Mouse (Mus musculus): Measurements from ENCODE around the gene Gcnt2.
"Not testable (repeated sequence)": the region's sequence is repeated elsewhere in the genome, so short reads cannot be mapped to it uniquely, and the experiment has no call there.

Gene Gcnt2

DNA sequence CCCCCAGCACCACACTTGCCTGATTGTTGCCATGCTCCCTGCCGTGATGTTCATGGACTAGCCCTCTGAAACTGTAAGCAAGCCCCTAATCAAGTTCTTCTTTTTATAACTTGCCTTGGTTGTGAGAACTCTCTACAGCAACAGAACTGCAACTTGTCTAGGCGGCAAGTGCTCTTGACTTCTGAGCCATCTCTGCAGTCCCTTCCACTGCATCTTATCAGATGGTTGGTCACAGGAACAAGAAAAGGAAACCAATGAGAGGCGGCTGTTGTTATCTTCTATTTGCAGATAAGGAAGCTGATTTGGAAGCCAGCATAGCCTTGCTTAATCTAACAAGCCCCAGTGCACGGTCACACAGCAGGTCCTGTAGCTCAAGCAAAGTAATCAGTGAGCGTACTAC lies 14.5 kb downstream of the Gcnt2 start:
- no peak for DNase-seq (ENCODE audit: low spot score in 2 of 2)

DNA sequence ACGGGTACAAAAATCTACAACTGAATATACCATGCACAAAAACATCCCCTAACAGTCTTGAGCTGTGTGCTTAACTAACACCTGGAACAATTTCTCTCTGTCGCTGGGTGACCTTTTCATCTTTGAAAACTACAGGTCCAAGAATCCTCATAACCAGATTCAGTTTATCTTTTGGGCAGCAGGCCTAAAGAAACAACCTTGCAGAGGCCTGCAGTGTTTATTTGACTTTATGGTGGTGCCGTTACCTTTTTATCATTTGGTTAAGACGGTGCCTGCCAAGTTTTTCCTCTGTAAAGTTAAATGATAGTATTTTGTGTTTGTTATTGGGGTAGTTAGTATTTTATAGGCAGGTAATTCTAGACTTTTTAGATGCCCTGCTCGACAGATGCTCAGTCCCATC lies 15.9 kb downstream of the Gcnt2 start:
- DNase-seq (ENCODE audit: low spot score in 2 of 2): no peak

DNA sequence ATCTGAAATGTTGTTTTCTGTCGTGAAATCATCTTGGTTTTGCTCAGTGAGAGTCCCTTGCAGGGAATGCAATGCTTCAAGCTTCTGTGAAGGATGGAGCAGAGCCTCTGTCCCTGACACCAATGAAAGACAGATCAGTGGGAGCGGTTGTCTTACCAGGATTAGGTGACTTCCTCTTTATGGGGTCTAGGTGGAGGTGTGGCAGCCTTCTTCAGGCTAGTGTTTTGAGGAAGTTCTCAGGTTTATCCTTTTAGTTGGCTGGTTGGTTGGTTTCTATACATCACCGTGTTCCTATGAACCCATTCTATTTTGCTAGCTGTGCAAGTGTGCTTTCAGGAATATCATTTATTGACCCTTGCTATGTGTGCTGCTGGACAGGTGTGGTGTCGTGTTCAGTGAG lies 18.0 kb downstream of the Gcnt2 start:
- DNase-seq (ENCODE audit: low spot score in 2 of 2): no peak

DNA sequence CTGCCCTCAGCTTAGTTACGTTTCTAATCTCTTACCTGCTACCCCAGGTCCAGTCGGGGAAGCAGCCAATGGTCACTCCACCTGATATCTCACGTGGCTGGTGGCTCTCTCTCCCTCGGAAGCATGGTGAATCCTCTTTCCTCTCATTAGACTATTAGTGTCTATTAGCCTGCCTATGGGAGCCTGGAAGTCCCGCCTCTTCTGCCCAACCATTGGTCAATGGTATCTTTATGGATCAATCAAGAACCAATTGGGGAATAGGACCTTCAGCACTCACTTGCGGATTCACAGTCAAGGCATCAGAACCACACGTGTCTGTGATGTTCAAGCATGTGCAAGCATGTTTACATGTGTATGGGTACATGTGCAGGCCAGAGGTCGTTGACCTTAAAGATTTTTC lies 21.0 kb downstream of the Gcnt2 start:
- DNase-seq (ENCODE audit: low spot score in 2 of 2): no peak

DNA sequence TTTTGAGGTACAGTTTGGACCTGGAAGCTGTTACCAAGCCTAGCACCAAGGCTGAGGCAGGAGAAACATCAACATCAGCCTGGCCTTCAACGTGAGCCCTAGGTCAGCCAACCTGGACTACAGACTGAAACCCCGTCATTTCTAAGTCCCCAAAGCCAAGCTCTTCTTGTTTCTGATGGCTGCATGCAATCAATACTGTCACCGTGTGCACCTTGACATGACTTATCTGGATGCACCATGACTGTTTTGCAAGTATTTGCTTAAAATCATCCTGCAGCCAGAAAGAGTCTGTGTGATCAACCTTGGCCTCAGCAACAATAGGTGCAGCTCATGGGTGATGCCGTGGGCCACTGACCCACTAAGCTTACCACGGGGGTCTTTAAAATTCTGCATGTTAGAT lies 23.1 kb downstream of the Gcnt2 start:
- no peak for DNase-seq (ENCODE audit: low spot score in 2 of 2)

DNA sequence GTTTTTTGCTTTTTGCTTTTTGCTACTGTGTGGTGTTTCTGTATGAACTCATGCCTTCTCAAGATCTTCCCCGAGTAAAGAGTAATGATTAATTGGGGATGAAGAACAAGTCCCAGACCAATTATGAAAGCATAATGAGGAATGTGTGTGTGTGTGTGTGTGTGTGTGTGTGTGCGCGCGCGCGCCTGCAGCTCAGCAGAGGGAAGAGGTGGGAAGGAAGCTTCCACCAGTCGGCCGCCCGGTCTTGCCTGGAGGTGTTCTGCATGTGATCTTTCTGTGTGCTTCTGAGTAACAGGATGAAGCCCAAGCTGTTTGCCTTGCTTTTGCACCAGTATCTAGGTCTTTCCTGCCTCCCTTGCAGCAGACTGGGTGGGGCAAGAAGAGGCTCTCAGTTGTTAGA lies 24.3 kb downstream of the Gcnt2 start:
- DNase-seq (ENCODE audit: low spot score in 2 of 2): no peak

DNA sequence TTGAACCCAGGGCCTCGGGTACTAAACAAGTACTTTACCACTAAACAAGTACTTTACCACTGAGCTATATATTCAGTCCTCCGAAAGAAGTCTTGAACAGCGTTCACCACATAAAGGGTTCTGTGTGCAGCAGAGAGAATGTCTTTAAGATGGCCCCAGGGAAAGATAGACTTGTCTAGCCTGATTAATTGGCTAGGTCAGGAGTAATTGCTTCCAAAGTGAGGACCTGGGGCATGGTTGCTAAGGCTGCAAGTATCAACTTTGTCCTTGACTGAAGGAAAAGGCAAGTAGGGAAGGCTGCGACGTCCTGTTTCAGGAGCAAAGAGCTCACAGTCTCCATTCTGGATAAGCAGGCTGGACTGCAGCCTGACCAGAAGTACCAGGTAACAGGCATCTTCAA lies 25.3 kb downstream of the Gcnt2 start:
- DNase-seq (ENCODE audit: low spot score in 2 of 2): no peak

DNA sequence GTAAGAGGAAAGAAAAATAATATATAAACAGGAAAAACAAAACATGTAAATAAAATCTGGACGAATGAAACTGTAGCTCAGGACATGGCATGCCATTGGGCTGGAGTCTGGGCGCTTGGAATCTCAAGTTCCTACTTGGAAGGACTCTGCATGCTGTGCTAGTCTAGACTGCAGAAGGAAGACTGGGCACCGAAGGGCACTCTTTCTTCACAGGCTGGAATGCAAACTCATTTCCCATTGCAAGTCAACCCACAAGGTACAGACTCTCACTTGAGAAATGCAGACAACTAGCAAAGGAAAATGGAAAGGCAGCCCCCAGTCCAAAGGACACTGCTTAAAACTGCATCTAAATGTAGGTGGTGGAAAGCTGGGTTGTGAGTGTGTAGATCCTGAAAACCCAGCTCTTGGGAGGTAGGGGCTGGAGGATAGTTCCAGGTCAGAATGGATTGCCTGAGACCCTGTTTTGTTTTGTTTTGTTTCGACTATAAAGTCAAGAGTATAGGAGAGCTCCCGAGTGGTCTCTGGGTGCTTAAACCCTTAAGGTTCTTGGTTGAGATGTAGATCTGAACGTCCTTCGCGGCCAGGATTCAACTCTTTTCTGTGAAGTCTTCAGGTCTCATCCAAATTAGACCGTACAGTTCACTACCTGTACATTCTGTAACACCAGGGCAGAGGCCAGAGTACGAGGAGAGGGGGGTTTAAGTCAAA lies 26.5 kb downstream of the Gcnt2 start:
- no peak for DNase-seq (ENCODE audit: low spot score in 2 of 2)

DNA sequence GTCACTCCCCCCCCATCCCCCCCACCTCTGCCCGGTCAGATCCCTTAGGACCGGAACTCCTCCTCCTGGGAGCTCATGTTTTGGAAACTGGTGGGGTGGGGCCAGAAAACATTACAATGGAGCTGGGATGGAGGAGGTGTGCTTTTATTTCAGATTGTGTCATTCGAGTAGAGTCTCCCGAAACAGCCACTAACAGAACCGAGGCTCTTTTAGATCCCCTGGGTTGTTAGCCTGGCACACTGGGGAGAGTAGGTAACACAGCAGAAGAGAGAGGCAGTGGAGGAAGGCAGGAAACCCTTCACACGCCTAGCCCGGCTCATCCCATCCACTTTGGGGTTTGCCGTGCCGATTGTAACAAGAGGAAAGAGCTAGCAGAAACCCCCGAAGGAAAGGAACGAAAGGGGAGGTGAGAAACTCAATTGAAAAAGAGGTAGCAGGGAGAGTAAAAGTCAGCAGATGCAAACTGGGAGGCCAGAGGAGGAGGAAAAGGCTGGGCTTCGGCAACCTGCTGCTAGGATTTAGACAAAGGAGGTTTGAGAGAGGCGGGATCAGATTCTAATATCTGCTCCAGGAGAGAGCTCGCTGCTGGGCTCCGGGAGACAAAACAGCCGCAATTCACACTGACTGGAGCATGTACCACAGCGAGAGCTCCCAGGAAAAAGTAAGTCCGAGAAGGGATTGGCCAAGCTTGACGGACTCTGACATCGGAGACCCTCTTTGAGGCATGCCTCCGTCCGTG lies 27.3 kb downstream of the Gcnt2 start:
- DNase-seq (ENCODE audit: low spot score in 2 of 2): no peak

DNA sequence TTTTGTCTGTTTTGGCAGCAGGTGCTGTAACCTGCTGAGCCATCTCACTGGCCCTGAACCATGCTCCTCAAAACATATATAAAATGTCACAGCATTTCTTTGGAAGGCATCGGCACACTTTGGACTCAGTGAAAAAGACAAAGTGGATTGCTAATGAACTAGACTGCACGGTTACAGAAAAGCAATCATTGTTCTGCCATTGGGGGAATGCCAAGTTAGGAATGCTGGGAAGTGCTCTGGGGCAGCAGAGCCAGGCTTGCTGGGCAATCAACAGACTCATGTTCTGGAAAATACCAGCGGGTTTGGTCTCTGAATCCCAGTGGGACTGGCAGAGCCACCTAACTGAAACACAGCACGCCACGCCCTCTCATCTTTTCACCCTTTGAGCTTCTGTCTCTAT lies 31.0 kb downstream of the Gcnt2 start:
- no peak for DNase-seq (ENCODE audit: low spot score in 2 of 2)

DNA sequence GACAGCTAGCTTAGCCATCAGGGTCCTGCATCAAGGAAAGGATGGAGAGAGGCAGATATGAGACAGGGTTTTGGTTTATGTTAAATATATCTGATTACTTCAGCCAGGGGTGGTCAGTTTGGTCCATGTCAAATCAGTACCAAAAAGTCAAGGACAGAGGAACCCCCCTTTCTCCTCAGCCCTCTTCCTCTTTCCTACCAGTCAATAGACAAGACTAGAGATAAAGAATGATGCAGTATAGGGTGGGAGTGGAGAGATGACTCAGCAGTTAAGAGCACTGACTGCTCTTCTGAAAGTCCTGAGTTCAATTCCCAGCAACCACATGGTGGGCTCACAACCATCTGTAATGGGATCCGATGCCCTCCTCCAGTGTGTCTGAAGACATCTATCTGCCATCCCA lies 31.8 kb downstream of the Gcnt2 start:
- DNase-seq (ENCODE audit: low spot score in 2 of 2): not testable (repeated sequence)

DNA sequence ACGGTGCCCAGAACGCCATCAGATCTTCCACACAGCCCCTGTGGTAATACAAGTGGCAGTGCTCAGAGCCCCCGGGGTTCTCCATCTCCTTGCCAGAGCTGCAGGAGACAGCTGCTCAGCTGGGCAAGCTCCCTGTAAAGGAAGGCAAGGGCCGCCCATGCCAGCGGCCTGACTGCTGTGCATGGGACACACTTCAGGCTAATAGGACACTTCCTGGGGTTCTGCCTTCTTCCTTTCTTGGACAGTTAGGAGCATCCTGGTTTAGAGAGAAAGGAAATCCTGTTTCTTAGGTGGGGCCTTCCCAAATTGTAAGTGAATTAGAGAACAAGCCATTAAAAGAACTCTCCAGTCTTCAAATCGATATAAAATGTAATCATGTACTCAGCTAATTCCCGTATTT lies 32.5 kb downstream of the Gcnt2 start:
- no peak for DNase-seq (ENCODE audit: low spot score in 2 of 2)

DNA sequence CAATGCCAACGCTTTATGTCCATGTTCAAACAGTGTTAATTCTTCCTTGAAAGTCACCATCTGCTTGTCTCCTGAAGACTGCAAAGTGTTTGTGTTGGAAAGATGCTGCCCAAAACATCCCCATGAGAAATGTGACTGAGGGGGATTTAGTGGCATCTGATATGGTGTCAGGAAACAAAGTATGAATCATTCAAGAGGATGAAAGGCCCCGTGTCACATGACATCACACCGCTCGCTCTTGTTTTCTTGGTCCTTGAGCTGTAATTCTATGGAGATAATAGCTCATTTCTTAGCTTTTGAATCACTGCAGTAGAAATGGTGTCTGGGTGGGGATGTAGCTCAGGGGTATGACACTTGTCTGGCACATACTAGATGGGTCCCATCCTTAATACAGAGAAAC lies 33.0 kb downstream of the Gcnt2 start:
- DNase-seq (ENCODE audit: low spot score in 2 of 2): no peak

DNA sequence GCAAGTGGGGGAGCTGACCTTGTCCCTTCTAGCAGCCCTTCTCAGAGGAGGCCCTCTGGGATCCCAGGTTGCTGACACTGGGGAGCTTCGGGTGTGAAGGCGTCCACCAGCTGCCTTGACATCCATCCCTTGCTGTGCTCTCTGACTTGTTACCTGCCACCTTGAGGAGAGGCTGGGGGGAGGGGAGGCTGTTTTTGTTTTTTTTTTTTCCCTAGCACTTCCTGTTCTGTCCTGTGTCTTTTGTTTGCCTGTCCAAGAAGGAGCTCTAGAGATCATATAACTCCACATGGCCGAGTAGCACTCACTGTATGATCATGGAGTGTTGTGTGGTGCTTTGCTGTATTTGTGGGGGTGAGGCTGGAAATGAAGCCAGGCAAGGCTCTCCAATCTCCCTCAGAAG lies 34.0 kb downstream of the Gcnt2 start:
- DNase-seq (ENCODE audit: low spot score in 2 of 2): no peak

DNA sequence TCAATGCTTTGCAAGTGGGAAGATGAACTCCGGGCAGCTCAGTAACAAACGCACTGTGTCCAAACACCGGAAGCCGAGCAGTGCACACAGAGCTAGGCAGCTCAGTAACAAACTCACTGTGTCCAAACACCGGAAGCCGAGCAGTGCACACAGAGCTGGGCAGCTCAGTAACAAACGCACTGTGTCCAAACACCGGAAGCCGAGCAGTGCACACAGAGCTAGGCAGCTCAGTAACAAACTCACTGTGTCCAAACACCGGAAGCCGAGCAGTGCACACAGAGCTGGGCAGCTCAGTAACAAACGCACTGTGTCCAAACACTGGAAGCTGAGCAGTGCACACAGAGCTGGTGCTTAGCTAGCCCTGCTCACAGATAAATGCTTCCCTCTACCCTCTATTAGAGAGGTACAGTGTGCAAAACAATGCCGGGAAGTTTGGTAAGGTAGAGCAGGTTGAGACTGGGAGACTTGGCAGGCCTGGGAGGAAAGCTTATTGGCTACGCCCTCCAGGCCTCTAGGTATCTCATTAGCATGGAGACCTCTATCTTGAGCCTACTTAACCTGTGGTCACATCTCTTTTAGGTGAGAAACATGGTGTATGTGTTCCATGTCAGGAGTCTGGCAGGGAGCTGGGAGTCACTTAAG lies 38.6 kb downstream of the Gcnt2 start:
- DNase-seq (ENCODE audit: low spot score in 2 of 2): not testable (repeated sequence)

DNA sequence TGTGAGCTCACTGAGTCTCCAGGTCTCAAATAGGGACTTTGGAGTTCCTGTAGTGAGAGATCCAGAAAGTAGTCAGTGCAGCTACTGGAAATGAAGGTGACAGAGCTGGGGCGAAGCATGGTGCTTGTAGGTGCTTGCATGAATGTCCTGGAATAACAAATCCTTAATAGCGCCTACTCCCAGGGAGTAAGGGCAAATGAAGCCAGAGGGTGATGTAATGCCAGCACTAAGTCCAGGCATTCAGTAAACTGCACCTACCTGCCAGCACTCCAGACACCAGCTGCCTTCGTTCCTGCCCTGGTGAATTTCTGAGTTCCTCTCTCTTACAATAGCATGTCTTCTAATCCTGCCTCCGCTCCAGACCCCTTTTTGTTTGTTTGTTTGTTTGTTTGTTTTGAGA lies 39.1 kb downstream of the Gcnt2 start:
- DNase-seq (ENCODE audit: low spot score in 2 of 2): no peak

DNA sequence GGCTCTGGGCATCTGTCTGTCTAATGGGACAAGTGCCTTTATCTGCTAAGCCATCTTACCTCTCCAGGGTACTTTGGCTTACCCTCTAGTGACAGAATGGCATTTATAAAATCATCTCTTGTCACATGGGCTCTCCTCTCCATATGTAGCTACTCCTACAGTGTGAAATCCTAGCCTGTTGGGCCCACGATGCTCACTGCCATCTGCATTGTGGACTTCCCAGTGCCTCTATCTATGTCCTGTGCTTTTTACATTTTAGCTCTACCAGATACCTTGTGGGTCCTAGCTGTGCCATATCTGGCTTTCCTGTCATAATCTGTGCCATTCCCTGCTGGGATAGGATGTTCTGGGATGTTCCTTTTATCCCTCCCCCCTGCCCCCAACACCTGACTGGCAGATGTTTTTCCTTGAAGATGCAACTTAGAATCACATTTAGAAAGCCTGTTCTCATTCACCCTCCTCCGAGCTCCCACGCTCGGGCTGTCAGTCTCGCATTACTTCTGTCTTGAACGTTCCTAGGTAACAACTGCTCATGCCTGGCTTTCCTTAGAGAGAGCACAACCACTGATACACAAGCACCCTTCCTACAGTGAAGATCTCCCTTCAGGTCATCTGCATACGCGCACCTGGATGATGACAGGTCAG lies 39.9 kb downstream of the Gcnt2 start:
- peak; percentile 54 to 66 for DNase-seq (ENCODE audit: low spot score in 2 of 2)

DNA sequence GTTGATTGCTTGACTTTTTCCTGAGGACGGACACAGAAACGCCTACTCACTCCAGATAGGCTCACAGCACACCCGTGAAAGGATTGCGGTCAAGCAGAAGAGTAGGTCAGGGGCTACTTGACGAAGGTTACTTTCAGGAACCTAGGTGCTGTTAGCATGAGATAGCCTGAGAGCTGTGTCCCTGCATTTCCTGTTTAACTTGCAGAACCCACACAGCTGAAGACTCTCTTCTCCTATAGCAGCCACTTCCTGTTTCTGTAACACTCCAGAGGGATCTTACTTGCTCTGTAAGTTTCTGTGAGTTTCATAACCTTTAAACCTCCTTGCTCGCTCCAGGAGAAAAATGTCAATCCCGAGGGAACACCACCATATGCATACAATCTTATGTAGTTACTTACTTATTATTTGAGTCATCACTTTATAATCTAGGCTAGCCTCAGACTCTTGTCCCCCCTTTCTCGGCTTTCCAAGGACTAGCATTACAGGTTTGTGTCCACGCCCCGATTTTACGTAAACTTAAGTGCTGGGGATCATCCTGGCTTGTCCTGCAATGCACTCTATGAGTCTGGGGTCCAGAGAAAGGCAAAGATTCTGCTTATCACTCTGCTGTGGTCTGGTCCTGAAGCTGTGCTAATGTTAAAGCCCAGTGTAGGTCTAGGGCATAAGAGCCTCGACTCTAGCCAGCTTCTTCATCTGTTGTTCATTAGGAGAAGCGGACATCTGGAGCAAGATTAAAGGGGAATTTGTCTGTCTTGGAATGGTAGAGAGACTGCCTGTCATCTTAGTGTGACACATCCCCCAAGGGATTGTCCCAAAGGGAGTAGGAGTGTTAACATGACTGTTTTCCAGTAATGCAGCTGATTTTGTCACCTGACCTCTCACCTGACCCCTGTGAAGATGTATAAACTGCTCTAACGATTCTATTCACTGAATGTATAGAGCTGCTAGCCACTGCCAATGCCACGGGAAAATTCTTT lies 40.7 kb downstream of the Gcnt2 start:
- no peak for DNase-seq (ENCODE audit: low spot score in 2 of 2)

DNA sequence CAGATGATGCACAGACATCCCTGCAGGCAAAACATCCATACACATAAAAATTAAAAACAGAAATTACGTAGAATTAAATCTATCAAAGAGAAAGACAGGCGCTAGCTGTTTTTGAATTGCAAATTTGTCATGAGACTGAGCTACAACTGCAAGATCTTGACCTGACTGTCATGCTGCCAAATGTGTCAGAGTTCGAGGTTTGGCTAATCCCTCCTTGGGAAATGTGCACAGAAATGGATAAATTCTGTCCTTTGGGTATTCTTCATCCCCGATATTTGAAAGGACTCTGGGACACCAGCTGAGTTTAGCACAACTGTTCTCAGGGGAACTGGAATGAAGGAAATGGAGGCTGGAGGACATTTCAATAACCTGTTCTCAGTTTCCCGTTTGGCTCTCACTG lies 41.7 kb downstream of the Gcnt2 start:
- DNase-seq (ENCODE audit: low spot score in 2 of 2): no peak

DNA sequence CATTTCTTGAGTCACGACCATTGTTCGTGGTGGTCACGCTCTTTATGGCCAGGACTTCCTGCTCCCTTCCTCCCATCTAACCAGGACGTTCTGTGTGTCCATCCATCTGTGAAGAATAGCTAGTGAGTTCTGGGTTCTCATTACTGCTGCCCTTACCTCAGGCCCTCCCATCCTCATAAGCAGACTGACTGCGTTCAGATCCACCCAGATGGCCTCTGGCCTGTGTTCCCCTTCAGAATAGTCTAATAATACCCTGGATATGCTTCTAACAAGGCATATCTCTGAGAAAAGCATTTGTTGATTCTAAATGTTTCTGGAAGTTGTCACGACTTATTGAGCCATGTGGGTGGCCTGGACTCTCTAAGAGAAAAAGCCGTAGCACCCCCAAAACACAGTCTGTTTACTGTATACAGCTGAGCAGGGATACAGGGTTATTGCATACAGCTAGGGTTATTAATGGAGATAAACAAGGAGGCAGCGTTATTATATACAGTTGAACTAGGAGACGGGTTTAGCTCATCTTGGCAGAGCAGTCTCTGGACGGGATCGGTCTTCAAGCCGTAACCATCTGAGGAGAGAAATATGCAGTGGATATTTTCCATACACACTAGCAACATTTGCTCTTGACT lies 42.4 kb downstream of the Gcnt2 start:
- no peak for DNase-seq (ENCODE audit: low spot score in 2 of 2)

DNA sequence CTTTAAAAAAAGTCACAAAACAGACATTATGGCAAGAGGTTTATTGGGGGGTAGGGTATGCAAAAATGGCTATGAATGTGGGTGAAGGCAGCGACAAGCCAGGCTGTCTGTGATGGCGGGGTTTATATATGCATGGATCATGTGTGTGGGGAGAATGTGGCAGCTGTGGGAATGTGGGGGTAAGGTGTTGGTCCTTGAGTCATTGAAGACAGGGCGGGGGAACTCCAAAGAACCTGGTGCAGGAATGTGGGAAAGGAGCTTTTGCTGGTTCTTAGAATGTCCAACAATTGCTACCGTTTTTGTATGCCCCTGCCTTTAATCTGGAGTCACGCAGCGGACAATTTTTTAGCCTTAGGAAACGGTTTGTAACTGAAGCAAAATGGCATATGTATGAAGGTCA lies 44.5 kb downstream of the Gcnt2 start:
- peak in 1 of 2 experiments; percentile 56 for DNase-seq (ENCODE audit: low spot score in 2 of 2)

Measured in right cerebral cortex, postnatal 36 days (tissue).